Mouse (Mus musculus): ENCODE results near the gene Rnf214. TPM values are rescaled to one million over a fixed set of nuclear protein-coding genes. Genes with fewer than 3 reads are reported as not detected.
A peak's percentile ranks its signal among the peaks of the same experiment; 100 is the strongest.
"Not testable (repeated sequence)": the region's sequence is repeated elsewhere in the genome, so short reads cannot be mapped to it uniquely, and the experiment has no call there.

Gene Rnf214
- polyA plus RNA-seq, 1 experiment from 2014 or later: 121 TPM

DNA sequence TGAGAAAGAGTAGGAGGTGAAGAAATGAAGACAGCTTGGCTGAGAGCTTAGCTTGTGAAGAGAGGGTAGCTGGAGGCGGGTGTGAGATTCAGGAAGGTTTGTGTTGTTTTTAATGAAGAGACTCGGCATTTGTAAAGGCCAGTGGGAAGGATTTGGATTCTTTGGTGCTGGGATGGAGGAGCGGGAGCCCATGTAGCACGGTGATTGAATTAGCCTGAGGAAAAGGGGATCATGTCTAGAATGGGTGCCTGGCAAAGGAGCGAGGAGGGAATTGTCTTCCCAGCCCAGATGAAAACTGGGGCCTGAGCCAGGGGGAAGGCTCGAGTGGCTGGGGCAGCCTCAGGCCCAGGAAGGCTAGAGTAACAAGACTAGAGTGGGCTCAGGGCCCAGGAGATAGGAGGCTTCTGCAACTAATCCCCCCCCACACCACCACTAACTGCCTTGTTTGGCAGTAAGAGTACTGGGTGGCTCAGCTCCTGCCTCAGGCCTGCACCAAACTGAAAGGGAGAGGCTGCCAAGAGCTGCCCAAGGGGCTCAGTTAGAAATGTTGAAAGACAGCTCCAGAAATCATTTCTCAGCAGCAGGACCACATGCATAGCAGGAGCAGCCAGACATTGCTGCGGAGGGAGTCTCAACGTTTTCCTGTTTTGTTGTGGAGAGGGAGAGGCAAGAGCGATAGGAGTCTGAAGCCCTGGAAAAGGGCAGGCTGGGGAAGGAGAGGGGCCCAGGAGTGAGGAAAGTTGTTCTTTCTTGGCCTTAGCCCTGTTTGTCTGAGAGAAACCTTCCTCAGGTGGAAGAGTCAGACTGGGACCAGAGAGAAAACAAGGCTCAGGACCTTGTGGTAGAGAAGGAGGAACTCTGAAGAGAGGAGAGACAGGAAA is 56.9 kb downstream of the Rnf214 start:
- peak overlapping the region; percentile 45 for H3K27ac ChIP-seq (replicated peaks; ENCODE audit: low read depth, low read length)
- no peaks in the 10 kb centered on the region for H3K27me3 ChIP-seq (ENCODE audit: control insufficient read depth, insufficient read depth, low read length)
- 69% methylated on average over 9 of the region's 9 CpGs for WGBS
- ATAC-seq (ENCODE audit: low FRiP score, low TSS enrichment) (no peak), DNase-seq (peak; percentile 50)
- H3K4me3 ChIP-seq (replicated peaks; ENCODE audit: low read depth, low read length): no peak overlapping the region
- peaks cover 10% of the 10 kb centered on the region for H3K36me3 ChIP-seq (ENCODE audit: control insufficient read depth, insufficient read depth, low read length)
- no peak overlapping the region for H3K9ac ChIP-seq (replicated peaks; ENCODE audit: low read length)
- no peak overlapping the region for H3K4me2 ChIP-seq (ENCODE audit: low read length)
- H3K4me1 ChIP-seq (ENCODE audit: control insufficient read depth, insufficient read depth, low read length): 0 out of 2 replicates have a peak, but pooled peaks cover 4% of the 10 kb centered on the region
- no peaks in the 10 kb centered on the region for H3K9me3 ChIP-seq (ENCODE audit: control insufficient read depth, low read length)

DNA sequence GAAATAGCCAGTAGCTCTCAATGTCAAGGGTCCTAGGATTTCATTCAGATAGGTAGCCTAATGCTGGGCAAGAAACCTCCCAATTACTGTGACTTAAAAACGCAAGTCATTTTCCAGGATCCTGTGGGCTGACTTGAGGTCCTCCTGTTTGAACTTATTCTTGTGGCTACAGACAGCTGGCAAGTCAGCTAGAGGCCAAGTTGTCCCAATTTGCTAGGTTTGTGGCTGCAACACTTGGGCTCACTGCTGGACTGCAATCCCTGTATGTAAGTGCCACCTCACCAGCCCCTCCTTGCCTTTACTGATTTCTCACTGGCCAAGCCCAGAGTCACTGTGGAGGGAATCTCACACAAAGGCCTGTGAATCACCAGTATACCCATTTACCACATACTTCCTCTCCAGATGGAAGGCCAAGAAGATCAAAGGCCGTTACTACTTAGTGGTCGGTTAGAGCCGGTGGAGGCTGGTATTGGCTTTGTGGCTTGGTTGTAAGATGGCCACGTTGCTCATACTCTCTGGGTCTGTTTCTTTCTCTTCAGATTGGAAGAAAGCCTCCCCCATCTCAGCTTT is 59.7 kb downstream of the Rnf214 start:
- H3K36me3 ChIP-seq (ENCODE audit: control insufficient read depth, insufficient read depth, low read length): 0 out of 2 replicates have a peak, but pooled peaks cover 3% of the 10 kb centered on the region
- H3K9me3 ChIP-seq (ENCODE audit: control insufficient read depth, low read length): no peaks in the 10 kb centered on the region
- no peak overlapping the region for H3K27ac ChIP-seq (replicated peaks; ENCODE audit: low read depth, low read length)
- ATAC-seq (ENCODE audit: low FRiP score, low TSS enrichment): no peak
- H3K4me3 ChIP-seq (replicated peaks; ENCODE audit: low read depth, low read length): no peak overlapping the region
- no peak overlapping the region for H3K4me2 ChIP-seq (ENCODE audit: low read length)
- DNase-seq: no peak
- H3K27me3 ChIP-seq (ENCODE audit: control insufficient read depth, insufficient read depth, low read length): no peaks in the 10 kb centered on the region
- peaks cover 8% of the 10 kb centered on the region; the same call in 1 of the 2 replicates for H3K4me1 ChIP-seq (ENCODE audit: control insufficient read depth, insufficient read depth, low read length)
- no peak overlapping the region for H3K9ac ChIP-seq (replicated peaks; ENCODE audit: low read length)
- WGBS: 92% methylated on average over 5 of the region's 5 CpGs

DNA sequence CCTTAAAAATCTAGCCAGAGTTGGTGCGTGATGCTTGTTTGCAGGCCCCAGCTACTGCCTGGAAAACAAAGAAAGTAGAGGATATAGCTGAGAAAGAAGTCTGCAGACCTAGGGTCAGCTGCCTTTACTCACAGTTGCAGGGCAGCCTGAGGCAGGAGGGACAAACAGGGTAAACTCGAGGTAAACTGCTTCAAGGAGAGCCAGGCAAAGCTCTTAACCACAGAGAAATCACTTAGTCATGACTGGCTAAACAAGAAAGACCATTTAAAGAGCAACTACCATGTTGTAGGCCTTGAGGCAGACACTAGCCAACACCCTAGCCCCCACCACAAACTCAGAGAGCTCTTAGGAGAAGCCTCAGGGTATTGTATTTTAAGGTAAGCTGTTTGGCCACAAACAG is 60.5 kb downstream of the Rnf214 start:
- peaks cover 16% of the 10 kb centered on the region for H3K4me1 ChIP-seq (ENCODE audit: control insufficient read depth, insufficient read depth, low read length)
- ATAC-seq (ENCODE audit: low FRiP score, low TSS enrichment): not testable (repeated sequence)
- WGBS: 82% methylated on average over 2 of the region's 2 CpGs

DNA sequence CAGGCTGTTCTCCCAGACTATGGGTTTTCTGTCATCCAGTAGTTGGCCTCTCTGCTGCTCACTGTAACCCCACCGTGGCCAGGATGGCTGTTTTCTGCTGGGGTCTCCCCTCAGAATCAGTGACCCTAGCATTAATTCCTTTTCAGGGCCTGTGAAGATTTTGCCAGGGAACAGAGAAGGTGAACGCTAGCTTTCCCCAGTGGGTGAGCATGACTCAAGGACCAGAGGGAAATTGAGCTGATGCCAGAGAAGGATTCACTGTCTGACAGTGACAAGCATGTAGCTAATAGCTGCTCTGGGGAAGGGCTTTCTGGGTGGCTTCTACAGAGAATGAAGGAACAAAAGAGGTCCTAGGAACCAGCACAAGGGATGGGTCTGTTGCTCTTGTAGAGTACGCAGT is 61.2 kb downstream of the Rnf214 start:
- H3K27ac ChIP-seq (replicated peaks; ENCODE audit: low read depth, low read length): no peak overlapping the region
- H3K9me3 ChIP-seq (ENCODE audit: control insufficient read depth, low read length): no peaks in the 10 kb centered on the region
- WGBS: 86% methylated on average over 3 of the region's 3 CpGs
- H3K9ac ChIP-seq (replicated peaks; ENCODE audit: low read length): no peak overlapping the region
- no peak overlapping the region for H3K4me3 ChIP-seq (replicated peaks; ENCODE audit: low read depth, low read length)
- ATAC-seq (ENCODE audit: low FRiP score, low TSS enrichment) (no peak), DNase-seq (no peak)
- H3K4me1 ChIP-seq (ENCODE audit: control insufficient read depth, insufficient read depth, low read length): peaks cover 22% of the 10 kb centered on the region
- H3K27me3 ChIP-seq (ENCODE audit: control insufficient read depth, insufficient read depth, low read length): no peaks in the 10 kb centered on the region
- no peak overlapping the region for H3K4me2 ChIP-seq (ENCODE audit: low read length)
- H3K36me3 ChIP-seq (ENCODE audit: control insufficient read depth, insufficient read depth, low read length): no peaks in the 10 kb centered on the region

More for the DNA sequence above, 60.5 kb downstream of the Rnf214 start:
- H3K36me3 ChIP-seq (ENCODE audit: control insufficient read depth, insufficient read depth, low read length); H3K27ac ChIP-seq (replicated peaks; ENCODE audit: low read depth, low read length); H3K9ac ChIP-seq (replicated peaks; ENCODE audit: low read length); H3K27me3 ChIP-seq (ENCODE audit: control insufficient read depth, insufficient read depth, low read length); H3K9me3 ChIP-seq (ENCODE audit: control insufficient read depth, low read length); DNase-seq; H3K4me2 ChIP-seq (ENCODE audit: low read length); H3K4me3 ChIP-seq (replicated peaks; ENCODE audit: low read depth, low read length): not testable (repeated sequence)

DNA sequence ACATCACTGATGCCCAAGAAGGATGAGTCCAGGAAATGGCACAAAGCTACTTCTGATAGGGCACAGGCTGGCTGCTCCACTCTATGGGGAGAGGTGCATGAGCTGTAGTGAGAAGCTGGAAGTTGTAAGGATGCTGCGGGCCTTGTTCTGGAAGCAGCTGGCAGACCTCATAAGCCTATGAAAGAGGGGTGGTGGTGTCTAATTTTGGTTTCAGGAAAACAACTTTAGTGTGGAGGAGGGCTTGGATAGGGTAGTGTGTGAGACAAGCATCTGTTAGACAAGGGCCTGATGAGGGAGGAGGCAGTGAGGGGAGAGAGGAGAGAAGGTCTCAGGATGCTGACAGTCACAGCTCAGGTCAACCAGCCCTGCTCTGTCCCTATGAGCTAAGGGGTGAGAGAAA is 62.9 kb downstream of the Rnf214 start:
- WGBS: 88% methylated on average over 1 of the region's 1 CpGs
- Histone ChIP-seq H3K9me3 (ENCODE audit: control insufficient read depth, low read length) (no peaks in the 10 kb centered on the region), H3K9ac (replicated peaks; ENCODE audit: low read length) (no peak overlapping the region), H3K27ac (replicated peaks; ENCODE audit: low read depth, low read length) (no peak overlapping the region), H3K4me3 (replicated peaks; ENCODE audit: low read depth, low read length) (no peak overlapping the region), H3K27me3 (ENCODE audit: control insufficient read depth, insufficient read depth, low read length) (no peaks in the 10 kb centered on the region), H3K4me2 (ENCODE audit: low read length) (no peak overlapping the region), H3K4me1 (ENCODE audit: control insufficient read depth, insufficient read depth, low read length) (peaks cover 31% of the 10 kb centered on the region), H3K36me3 (ENCODE audit: control insufficient read depth, insufficient read depth, low read length) (no peaks in the 10 kb centered on the region)
- ATAC-seq (ENCODE audit: low FRiP score, low TSS enrichment) (no peak), DNase-seq (no peak)

DNA sequence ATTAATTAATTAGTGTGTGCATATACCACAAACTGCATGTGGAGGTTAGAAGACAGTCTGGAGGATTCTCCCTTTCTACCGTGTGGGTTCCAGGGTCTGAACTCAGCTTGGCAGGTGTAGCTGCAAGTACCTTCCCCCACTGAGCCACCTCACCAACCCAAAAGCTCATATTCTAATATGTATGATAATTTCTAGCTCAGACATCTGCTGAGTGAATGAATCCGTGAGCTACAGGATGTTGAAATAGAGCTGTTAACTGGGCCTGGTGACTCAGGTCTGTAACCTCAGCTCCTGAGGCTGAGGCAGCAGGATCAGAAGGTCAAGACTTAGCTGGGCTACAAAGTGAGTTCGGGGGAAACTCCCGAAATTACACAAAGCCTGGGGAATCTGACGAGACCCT is 63.7 kb downstream of the Rnf214 start:
- no peak overlapping the region for H3K9ac ChIP-seq (replicated peaks; ENCODE audit: low read length)
- H3K9me3 ChIP-seq (ENCODE audit: control insufficient read depth, low read length): no peaks in the 10 kb centered on the region
- ATAC-seq (ENCODE audit: low FRiP score, low TSS enrichment): no peak
- H3K4me1 ChIP-seq (ENCODE audit: control insufficient read depth, insufficient read depth, low read length): peaks cover 31% of the 10 kb centered on the region
- H3K4me2 ChIP-seq (ENCODE audit: low read length): no peak overlapping the region
- H3K27ac ChIP-seq (replicated peaks; ENCODE audit: low read depth, low read length): no peak overlapping the region
- no peak for DNase-seq
- H3K27me3 ChIP-seq (ENCODE audit: control insufficient read depth, insufficient read depth, low read length): no peaks in the 10 kb centered on the region
- no peaks in the 10 kb centered on the region for H3K36me3 ChIP-seq (ENCODE audit: control insufficient read depth, insufficient read depth, low read length)
- WGBS: 79% methylated on average over 5 of the region's 5 CpGs
- no peak overlapping the region for H3K4me3 ChIP-seq (replicated peaks; ENCODE audit: low read depth, low read length)

DNA sequence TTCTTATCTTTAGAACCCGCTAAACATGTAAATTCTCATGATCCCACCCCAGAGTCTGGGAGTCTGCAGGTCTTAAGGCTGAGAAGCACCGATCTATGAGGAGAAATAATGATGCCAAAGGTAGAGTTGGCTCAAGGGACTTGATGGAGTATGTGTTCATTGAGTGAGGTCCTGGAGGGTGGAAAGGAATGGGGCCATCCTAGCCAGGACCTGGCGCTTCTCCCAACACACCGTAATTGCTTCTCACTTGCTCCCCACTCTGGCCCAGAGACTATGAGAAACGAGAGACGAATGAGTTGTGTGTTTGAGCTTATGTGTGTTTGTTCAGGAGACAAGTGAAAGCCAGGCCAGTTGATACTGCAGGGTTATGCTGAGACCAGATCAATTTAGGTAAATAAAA is 65.3 kb downstream of the Rnf214 start:
- Histone ChIP-seq H3K4me3 (replicated peaks; ENCODE audit: low read depth, low read length) (no peak overlapping the region), H3K27me3 (ENCODE audit: control insufficient read depth, insufficient read depth, low read length) (no peaks in the 10 kb centered on the region), H3K9ac (replicated peaks; ENCODE audit: low read length) (no peak overlapping the region), H3K9me3 (ENCODE audit: control insufficient read depth, low read length) (no peaks in the 10 kb centered on the region), H3K36me3 (ENCODE audit: control insufficient read depth, insufficient read depth, low read length) (no peaks in the 10 kb centered on the region), H3K4me1 (ENCODE audit: control insufficient read depth, insufficient read depth, low read length) (peaks cover 31% of the 10 kb centered on the region), H3K27ac (replicated peaks; ENCODE audit: low read depth, low read length) (no peak overlapping the region), H3K4me2 (ENCODE audit: low read length) (peak overlapping the region; percentile 78)
- ATAC-seq (ENCODE audit: low FRiP score, low TSS enrichment) (no peak), DNase-seq (no peak)
- WGBS: 85% methylated on average over 6 of the region's 6 CpGs

DNA sequence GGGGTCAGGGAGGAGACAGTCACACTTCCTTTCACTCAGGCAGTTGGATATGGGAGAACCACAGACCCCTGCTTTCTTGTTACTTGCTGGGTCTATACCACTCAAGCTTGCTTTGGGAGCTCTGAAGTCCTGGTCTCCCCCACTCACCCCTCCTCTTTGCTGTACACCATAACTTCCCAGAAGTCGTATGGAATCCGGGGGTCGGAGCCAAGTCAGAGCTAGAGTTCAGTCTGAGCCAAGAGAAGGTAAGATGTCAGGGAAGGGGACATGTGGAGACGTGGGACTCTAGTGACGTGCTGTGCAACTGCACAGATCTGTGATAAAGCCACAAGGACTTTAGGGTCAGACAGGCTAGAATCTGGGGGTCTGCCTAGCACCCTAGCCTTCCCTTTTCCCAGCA is 66.4 kb downstream of the Rnf214 start:
- H3K27me3 ChIP-seq (ENCODE audit: control insufficient read depth, insufficient read depth, low read length): no peaks in the 10 kb centered on the region
- WGBS: 79% methylated on average over 5 of the region's 5 CpGs
- H3K27ac ChIP-seq (replicated peaks; ENCODE audit: low read depth, low read length): no peak overlapping the region
- peak overlapping the region; percentile 55; the same call in 1 of the 2 replicates for H3K4me3 ChIP-seq (replicated peaks; ENCODE audit: low read depth, low read length)
- peak overlapping the region; percentile 78 for H3K4me2 ChIP-seq (ENCODE audit: low read length)
- H3K9ac ChIP-seq (replicated peaks; ENCODE audit: low read length): peak overlapping the region; percentile 63; the same call in 1 of the 2 replicates
- ATAC-seq (ENCODE audit: low FRiP score, low TSS enrichment) (no peak), DNase-seq (no peak)
- peaks cover 31% of the 10 kb centered on the region for H3K4me1 ChIP-seq (ENCODE audit: control insufficient read depth, insufficient read depth, low read length)
- no peaks in the 10 kb centered on the region for H3K36me3 ChIP-seq (ENCODE audit: control insufficient read depth, insufficient read depth, low read length)
- no peaks in the 10 kb centered on the region for H3K9me3 ChIP-seq (ENCODE audit: control insufficient read depth, low read length)

DNA sequence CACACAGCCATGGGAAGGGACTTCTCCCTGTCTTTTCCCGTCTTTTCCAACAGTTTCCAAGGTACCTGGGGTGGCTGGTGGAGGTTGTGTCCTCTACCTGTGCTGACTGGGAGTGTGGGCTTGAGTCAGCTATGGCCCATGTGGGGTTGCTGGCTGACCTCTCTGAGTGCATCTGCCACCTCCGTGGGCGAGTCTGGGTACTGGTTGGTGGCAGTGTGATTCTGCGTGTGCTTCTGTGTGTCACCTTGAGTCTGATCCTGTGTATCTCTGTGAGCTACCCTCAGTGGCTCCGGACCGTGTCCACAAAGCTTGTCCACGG is 66.8 kb downstream of the Rnf214 start:
- Histone ChIP-seq H3K9ac (replicated peaks; ENCODE audit: low read length) (peak overlapping the region; percentile 63; the same call in 1 of the 2 replicates), H3K9me3 (ENCODE audit: control insufficient read depth, low read length) (no peaks in the 10 kb centered on the region), H3K27me3 (ENCODE audit: control insufficient read depth, insufficient read depth, low read length) (no peaks in the 10 kb centered on the region), H3K27ac (replicated peaks; ENCODE audit: low read depth, low read length) (no peak overlapping the region), H3K4me1 (ENCODE audit: control insufficient read depth, insufficient read depth, low read length) (peaks cover 31% of the 10 kb centered on the region), H3K36me3 (ENCODE audit: control insufficient read depth, insufficient read depth, low read length) (no peaks in the 10 kb centered on the region), H3K4me3 (replicated peaks; ENCODE audit: low read depth, low read length) (peak overlapping the region; percentile 55), H3K4me2 (ENCODE audit: low read length) (peak overlapping the region; percentile 78)
- no peak for ATAC-seq (ENCODE audit: low FRiP score, low TSS enrichment)
- WGBS: 74% methylated on average over 7 of the region's 7 CpGs
- DNase-seq: no peak
